Mouse (Mus musculus) kidney, postnatal 0 days (tissue): ENCODE data around the gene Cbx8. TPM values are rescaled to one million over a fixed set of nuclear protein-coding genes. Genes with fewer than 3 reads are reported as not detected.

Experiments used
- ATAC-seq: fragments of 200-750 bp; cut with Nextera tagmentation; replicated peaks from 2 replicates; pipeline ENCODE4 v1.8.0; 2017; ENCODE audit warnings: low read depth, moderate number of reproducible peaks, moderate TSS enrichment, moderate library complexity; ENCODE audit not compliant: low FRiP score
- DNase-seq: peaks from one replicate; pipeline ENCODE4 v3.0.0-alpha.2; 2016; ENCODE audit warnings: low spot score
- H3K27ac ChIP-seq: fragments of 300-500 bp; sonication (generic); 2 replicates; pipeline ENCODE4 v1.5.1; 2014; ENCODE audit warnings: mild to moderate bottlenecking
- H3K27me3 ChIP-seq: fragments of 300-500 bp; sonication (generic); 2 replicates; pipeline ENCODE4 v1.6.1; 2014; ENCODE audit warnings: low read length, mixed read lengths; ENCODE audit not compliant: insufficient read depth
- H3K36me3 ChIP-seq: fragments of 300-500 bp; sonication (generic); 2 replicates; pipeline ENCODE4 v1.6.1; 2014; ENCODE audit warnings: low read length, mixed read lengths; ENCODE audit not compliant: insufficient read depth
- H3K4me1 ChIP-seq: fragments of 300-500 bp; sonication (generic); replicated peaks from 2 replicates; pipeline ENCODE4 v1.6.1; 2014; ENCODE audit warnings: antibody characterized with exemption, low read length, mixed read lengths; ENCODE audit not compliant: insufficient read depth
- H3K4me2 ChIP-seq: fragments of 300-500 bp; sonication (generic); 2 replicates; pipeline ENCODE4 v1.6.1; 2014; ENCODE audit warnings: mild to moderate bottlenecking, low read length, moderate library complexity, mixed read lengths
- H3K4me3 ChIP-seq: fragments of 300-500 bp; sonication (generic); replicated peaks from 2 replicates; pipeline ENCODE4 v1.5.1; 2014; ENCODE audit warnings: low read depth, low read length
- H3K9ac ChIP-seq: fragments of 300-500 bp; sonication (generic); 2 replicates; pipeline ENCODE4 v1.6.1; 2014; ENCODE audit warnings: low read depth, low read length
- H3K9me3 ChIP-seq: fragments of 300-500 bp; sonication (generic); replicated peaks from 2 replicates; pipeline ENCODE4 v1.6.1; 2016; ENCODE audit warnings: low read length, inconsistent platforms, mixed read lengths
- CTCF ChIP-seq: IDR thresholded peaks from 2 replicates; pipeline ENCODE4 v1.5.1; 2016; ENCODE audit warnings: antibody characterized with exemption, low read depth, mild to moderate bottlenecking, moderate library complexity
- WGBS: fragments of 180-500 bp; shearing (Covaris S2); extraction: QIAGEN DNeasy Blood & Tissue Kit; methylation state at CpG from one replicate; pipeline ENCODE4 v1.1.7; 2014; 5-methylcytosine and 5-hydroxymethylcytosine counted together
- polyA plus RNA-seq: library from polyadenylated mRNA; unstranded; fragments of >200 nt; fragmentation: Nextera tagmentation; extraction: Ambion mirVana; gene quantifications from 2 replicates; pipeline ENCODE4 v1.2.1, GENCODE M21; 2015

The Cbx8 gene
- polyA plus RNA-seq, 1 experiment from 2014 or later: 6.1 TPM

DNA sequence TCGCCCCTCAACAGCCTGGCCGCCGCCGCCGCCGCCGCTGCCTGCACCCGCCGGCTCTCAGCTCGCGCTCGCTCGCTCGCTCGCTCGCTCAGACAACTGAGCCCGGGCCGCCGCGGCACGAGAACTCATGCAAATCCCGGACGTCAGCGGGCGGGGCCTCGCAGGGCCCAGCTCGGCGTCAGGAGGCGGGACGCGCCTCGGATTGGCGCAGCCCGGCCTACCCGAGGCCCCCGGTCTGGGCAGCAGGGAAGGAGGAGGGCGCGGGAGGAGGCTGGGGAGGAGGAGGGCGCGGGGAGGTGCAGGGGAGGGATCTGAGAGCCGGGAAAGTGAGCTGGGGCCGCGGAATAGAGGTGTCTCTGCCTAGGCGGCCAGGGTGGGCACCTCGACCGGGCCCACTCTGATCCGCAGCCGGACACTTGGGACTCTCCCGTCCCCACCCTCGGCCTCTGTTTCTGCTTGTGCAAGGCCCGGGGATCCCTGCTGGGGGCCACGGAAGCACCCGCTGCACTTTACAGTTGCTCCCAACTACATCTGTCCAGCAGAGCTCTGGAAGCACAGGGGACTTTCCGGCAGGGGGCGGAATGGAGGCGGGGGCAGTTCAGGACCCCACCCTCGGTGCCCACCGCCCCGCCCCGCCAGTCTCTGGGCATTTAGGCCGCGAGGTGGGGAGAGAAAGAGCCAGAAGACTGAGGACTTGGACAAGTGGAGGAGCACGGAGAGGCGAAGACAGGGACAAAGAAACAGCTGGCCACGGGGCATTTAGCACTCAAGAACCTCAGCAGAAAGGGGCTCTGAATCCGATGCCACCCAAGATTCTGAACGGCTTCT is 45.6 kb upstream of the Cbx8 start, which contains the start of gene Cbx4:
TSS of gene Cbx4 (minus strand) at position 78 of the 828 bp plus-strand sequence.
- Histone ChIP-seq H3K4me1 (peaks cover 57% of the 10 kb centered on the region), H3K9ac (peak within 1 kb of the TSS; percentile 85), H3K4me2 (peak within 1 kb of the TSS; percentile 78), H3K9me3 (no peaks in the 10 kb centered on the region), H3K27ac (peak within 1 kb of the TSS; percentile 98), H3K4me3 (peak within 1 kb of the TSS; percentile 88), H3K36me3 (peaks cover 9% of the 10 kb centered on the region; the same call in 1 of the 2 replicates), H3K27me3 (peaks cover 31% of the 10 kb centered on the region)
- TF ChIP-seq CTCF: peak; percentile 54
- ATAC-seq: peak; percentile 83
- DNase-seq: peak; percentile 97
- 1% methylated on average over 64 of the region's 67 CpGs for WGBS

DNA sequence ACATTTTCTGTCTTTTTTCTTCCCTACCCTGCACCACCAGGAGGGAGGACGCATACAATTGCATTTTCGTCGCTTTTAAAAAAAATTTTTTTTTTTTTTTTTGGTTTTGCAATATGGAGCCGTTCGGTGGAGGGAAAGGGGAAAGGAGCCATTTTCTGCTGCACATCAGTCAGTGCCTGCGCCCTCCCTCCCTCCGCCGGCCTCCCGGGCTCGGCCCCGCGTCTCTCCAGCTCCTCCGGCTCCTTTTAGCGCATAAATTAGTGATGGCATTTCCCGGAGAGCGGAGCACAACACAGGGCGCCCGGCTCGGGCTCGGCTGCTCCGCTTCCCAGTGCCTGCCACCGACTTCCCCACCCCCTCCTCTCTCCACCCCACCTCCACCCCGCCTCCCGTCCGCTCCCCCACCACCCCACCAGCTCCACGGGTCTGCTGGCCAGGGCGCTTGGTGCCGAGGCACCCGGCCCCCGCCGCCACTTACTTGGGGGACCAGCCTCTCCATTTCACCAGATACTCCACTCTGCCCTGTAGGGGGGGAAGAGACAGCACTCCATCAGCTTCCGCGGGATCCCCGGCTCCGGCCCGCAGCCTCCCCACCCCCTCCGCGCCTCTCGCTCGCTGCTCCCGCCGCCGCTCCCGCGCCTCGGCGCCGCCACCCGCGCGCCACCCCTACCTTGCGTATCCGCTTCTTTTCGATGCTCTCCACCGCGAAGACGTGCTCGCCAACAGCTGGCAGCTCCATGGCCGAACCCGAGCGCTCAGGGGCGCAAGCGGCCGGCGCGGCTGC is 44.7 kb upstream of the Cbx8 start:
- peak overlapping the region; percentile 85 for H3K9ac ChIP-seq
- under 1% methylated on average over 55 of the region's 66 CpGs for WGBS
- H3K36me3 ChIP-seq: peaks cover 18% of the 10 kb centered on the region
- peak overlapping the region; percentile 98 for H3K27ac ChIP-seq
- peak; percentile 40 for ATAC-seq
- peak overlapping the region; percentile 78 for H3K4me2 ChIP-seq
- no peaks in the 10 kb centered on the region for H3K9me3 ChIP-seq
- H3K27me3 ChIP-seq: peaks cover 31% of the 10 kb centered on the region
- peak; percentile 88 for DNase-seq
- peaks cover 53% of the 10 kb centered on the region for H3K4me1 ChIP-seq
- peak; percentile 22; the same call in 1 of the 2 replicates for TF ChIP-seq CTCF
- peak overlapping the region; percentile 88 for H3K4me3 ChIP-seq

DNA sequence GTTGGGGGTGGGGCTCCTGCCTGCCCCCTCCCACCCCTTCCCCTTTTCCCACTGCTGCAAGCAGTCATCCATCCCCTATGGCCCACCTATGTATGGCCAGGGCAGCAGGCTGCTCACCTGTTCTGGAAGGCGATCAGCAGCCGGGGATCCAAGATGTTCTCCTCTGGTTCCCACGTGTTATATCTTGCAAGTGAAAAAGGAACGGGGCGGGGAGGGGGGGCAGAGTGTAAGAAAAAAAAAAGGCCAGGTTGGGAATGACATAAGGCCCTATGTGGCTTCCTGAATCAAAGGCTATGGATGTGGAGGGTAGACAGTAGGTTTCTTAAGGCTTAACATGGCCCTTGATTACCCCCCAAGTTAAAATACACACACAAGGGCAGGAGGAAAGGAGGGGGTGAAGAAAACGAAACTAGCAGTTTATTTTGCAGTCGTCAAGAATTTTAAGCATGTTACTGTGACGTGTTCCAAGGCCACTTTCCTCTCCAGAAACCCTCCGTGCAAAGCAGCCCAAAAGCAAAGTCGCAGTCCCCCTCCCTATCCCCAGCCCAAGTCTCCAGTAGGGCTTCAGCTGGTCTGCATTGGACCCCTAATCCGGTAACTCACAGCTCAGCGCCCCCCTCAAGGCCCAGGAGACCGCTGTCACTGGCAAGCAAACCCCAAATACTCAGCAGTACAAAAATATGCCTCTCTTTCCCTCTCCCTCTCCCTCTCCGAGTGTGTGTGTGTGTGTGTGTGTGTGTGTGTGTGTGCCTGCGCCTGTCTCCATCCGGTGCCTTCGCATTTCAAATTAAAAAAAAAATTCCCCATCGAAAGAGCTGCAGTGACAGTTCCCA is 43.9 kb upstream of the Cbx8 start:
- no peak for ATAC-seq
- peak overlapping the region; percentile 85 for H3K9ac ChIP-seq
- H3K4me1 ChIP-seq: peaks cover 47% of the 10 kb centered on the region
- peak overlapping the region; percentile 78 for H3K4me2 ChIP-seq
- peak overlapping the region; percentile 98 for H3K27ac ChIP-seq
- no peak for TF ChIP-seq CTCF
- peak overlapping the region; percentile 88 for H3K4me3 ChIP-seq
- H3K27me3 ChIP-seq: peaks cover 24% of the 10 kb centered on the region
- 3% methylated on average over 18 of the region's 18 CpGs for WGBS
- H3K36me3 ChIP-seq: peaks cover 19% of the 10 kb centered on the region
- H3K9me3 ChIP-seq: no peaks in the 10 kb centered on the region
- DNase-seq: peak; percentile 59

DNA sequence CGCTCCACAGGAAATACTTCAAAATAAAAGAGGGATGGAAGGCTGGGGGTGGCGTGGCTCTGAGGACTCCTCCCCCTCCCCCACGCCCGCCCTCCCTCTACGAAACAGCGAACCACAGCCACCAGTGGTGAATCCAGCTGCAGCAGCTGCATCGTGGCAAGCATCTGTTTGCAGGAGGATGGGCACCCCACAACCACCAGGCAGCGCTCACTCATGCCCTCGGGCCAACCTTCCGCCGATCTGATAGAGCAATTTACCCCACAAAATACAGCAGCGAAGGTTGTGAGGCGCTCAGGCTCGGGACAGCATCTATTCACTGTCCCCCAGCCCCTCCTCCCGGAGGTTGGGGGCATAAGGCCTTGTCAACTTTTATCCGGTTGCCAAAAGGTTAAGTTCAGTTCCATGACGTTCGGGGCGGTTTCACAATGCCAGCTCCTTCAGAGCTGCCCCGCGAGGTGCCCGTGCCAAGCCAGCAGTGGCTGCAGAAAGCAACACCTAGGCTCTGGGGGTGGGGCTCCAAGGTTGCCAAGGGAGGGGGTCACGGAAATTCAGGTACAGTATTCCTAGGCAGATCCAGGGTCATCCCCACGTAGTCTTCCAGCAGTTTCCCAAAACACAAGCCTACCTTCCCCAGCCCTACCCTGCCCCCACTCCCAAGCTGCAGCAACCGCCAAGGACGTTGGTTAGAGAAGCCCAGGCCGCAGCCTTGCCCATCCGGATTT is 43.1 kb upstream of the Cbx8 start:
- H3K4me1 ChIP-seq: peaks cover 52% of the 10 kb centered on the region
- TF ChIP-seq CTCF: peak; percentile 29; the same call in 1 of the 2 replicates
- peak overlapping the region; percentile 78 for H3K4me2 ChIP-seq
- DNase-seq (peak; percentile 53), ATAC-seq (no peak)
- peak overlapping the region; percentile 98 for H3K27ac ChIP-seq
- peak overlapping the region; percentile 85 for H3K9ac ChIP-seq
- peak overlapping the region; percentile 88 for H3K4me3 ChIP-seq
- peaks cover 20% of the 10 kb centered on the region for H3K27me3 ChIP-seq
- 6% methylated on average over 28 of the region's 28 CpGs for WGBS
- H3K36me3 ChIP-seq: peaks cover 19% of the 10 kb centered on the region
- H3K9me3 ChIP-seq: no peaks in the 10 kb centered on the region

DNA sequence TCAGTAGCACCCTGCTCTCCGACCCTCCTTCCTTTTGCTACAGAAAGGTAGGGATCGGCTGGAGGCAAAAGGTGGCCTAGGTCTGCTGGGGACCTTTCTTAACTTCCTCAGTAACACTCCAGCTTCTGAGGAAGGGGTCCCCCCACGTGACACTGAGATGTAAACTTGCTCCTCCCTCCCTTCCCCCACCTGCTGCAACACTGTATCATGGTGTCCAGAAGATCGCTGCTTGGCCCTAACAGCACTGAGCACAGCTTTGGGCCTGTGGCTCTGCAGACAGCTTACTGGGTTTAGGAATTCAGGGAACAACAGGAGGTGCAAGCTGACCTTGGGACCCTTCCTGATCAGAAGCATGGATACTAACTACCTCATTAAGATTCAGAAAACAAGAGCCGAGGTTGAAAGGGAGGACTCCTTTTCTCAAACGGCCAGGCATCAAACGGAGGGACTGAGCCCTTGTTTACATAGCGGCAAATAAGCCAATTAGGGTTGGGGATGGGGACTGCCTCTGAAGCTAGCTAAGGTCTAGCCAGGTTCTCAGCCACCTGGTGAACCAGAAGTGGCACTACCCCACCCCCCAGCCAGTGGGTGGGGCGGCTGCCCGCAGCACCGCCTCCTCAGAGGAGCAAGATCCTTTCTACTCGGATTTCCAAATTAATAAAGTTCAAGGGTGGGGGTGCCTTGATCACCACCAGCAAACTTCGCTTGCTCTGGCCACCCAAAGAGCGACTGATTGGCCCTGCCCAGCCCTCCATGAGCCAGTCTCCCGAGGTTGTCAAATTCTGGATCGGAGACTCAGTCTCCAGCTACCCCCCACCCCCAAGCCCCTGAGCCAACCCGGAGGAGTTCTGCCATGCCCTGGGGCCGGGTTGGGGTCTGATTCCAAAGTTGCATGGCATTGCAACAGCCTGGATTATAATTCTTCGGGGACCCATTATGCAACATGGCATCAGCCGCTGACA is 42.1 kb upstream of the Cbx8 start:
- ATAC-seq: no peak
- H3K4me3 ChIP-seq: peak overlapping the region; percentile 88
- no peak for DNase-seq
- H3K36me3 ChIP-seq: peaks cover 19% of the 10 kb centered on the region
- WGBS: 29% methylated on average over 20 of the region's 20 CpGs
- peaks cover 10% of the 10 kb centered on the region for H3K27me3 ChIP-seq
- H3K9me3 ChIP-seq: no peaks in the 10 kb centered on the region
- no peak for TF ChIP-seq CTCF
- no peak overlapping the region for H3K9ac ChIP-seq
- H3K4me2 ChIP-seq: peak overlapping the region; percentile 78
- H3K27ac ChIP-seq: no peak overlapping the region
- H3K4me1 ChIP-seq: peaks cover 62% of the 10 kb centered on the region
